Mouse (Mus musculus) spleen, postnatal 4 days (tissue): ENCODE results near the gene Slit3.

Source experiments
- DNase-seq, 2 experiments: peaks; one replicate each; pipeline ENCODE4 v3.0.0; 2022; ENCODE audit warnings: low spot score in 2 of 2

Slit3 gene

DNA sequence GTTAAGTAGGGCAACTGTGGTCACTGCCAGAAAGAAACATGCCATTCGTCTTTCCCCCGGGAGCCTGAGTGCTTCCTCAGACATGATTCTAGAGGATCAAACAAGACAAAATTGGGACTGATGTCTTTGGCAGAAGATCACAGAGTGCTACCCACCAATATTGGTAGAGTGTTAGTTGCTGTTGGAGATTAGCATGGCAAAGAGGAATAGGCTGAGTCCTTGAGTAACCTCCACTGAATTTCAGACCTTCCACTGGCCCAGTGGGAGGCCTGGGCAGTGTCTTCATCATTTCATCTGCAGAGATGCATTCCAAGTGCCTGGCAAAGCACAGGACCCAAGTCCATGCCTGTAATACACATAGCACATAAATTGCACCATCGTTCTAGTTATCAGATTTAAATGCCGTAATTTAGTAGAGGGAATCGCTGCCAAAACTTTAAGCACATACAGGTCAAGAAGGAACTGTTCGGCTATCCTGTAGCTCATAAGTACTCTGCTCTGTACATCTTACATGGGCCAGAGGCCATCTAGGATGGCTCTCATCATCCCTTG is 77.6 kb downstream of the Slit3 start:
- DNase-seq = no peak

DNA sequence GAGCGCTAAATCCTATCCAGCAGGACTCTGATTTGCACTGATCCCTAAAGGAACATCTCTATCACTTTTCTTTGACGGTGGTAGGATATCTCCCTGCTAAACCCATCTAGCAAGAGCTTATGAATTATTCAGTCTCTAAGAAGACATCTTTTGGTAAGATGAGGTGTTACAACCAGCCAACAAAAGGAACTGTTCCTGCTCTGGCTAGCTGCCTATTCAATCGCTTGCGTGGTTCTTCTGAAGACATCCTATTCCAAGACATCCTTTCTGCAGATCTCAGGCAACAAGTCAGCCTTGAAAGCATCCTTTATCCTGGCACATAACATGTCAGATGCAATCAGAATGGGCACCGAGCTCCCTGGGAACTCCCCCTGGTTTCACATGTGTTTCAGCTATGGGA is 81.3 kb downstream of the Slit3 start:
- no peak for DNase-seq

DNA sequence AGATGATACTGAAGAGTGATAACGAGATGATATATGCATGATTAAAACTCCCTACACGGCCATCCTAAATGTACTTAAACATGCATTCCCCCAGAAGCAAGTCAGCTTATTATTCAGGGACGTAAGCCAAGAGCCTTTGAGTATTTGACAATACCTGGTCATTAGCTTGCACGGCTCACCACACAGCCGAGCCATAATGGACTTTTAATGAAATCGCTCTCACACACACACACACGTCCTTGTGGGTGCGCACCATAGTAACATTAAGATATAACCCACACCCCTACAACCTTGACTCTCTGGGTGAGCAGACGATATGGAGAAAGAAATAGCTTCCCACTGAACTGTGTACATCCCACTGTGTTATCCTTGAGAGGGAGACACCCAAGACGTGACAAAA is 82.6 kb downstream of the Slit3 start:
- DNase-seq = no peak

DNA sequence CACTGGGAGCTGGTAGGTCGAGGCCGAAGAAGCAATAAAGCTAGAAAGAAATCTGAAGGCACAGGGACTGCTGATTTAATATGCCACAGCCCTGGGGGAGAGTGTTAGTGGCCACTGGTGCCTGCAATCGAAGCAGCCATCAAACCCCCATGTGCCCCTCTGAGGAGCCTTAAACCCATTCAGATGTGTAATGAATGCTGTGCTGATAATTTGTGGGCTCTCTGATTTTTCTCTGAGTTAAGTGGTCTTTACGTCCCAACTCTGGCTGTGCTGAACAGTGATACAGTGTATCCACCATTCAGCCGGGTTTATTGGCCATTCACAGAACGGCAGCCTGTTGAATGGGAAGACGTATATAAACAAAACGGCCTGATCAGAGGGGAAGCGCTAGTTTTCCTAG is 83.1 kb downstream of the Slit3 start:
- DNase-seq = no peak

DNA sequence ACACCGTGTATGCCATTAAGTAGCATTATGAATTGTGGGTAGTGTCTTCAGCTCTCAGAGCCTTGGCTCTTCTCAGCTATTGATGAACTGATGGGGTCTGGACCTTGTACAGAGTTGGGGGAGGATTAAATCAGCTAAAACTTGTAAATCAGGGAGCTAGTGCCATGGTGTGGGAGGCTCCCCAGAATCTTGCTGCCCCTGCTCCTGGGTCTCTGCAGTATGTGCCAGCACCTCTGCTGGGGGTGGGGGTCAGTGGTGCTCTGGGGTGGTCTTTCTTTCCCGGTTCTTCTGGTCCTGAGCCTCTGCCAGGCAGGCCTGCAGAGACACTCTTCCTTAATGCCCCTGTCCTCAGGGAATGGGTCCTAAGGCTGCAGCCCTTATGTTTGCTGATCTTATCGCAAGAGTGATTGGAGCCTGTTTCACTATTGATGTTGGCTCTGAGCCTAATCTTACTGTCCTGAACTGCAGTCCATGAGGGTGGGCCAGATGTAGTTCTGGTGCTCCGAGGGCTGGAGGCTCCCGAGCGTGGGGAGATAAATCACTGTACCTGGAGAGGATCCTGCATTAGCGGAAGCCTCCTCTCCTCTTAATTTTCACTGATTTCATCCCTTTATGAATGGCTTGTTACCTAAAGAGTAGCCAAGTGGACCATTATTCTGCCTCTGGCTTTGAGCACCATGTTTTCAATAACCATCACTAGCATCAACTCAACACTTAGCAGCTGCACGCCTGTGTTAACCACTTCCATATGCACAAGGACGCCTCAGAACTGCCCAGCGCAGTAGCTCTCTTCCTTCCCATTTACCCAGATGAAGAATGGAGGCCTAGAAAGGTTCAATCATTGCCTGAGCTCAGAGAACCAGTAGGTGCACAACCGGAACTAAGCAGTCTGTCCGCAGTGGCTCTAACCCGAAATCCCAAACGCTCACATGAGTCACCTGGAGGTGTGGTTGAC is 90.0 kb downstream of the Slit3 start:
- DNase-seq = no peak

DNA sequence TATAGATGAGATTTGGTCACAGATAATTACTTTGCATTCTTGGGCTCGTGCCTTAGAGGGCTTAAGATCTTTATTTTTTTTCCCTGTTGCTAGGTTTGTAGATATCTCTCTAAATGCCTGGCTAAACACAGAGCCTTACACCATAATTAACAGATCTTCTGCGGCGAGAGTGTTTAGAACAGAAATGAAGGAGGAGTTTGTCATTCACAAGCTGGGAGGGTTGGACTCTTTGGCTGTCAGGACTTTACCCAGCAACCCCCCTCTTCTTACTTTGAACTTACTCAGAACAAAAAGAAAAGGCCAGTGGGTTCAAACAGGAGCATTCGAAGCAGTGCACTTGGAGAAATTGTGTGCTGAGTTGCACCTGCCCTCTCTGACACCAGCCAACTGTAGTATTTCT is 103.0 kb downstream of the Slit3 start:
- DNase-seq = no peak

DNA sequence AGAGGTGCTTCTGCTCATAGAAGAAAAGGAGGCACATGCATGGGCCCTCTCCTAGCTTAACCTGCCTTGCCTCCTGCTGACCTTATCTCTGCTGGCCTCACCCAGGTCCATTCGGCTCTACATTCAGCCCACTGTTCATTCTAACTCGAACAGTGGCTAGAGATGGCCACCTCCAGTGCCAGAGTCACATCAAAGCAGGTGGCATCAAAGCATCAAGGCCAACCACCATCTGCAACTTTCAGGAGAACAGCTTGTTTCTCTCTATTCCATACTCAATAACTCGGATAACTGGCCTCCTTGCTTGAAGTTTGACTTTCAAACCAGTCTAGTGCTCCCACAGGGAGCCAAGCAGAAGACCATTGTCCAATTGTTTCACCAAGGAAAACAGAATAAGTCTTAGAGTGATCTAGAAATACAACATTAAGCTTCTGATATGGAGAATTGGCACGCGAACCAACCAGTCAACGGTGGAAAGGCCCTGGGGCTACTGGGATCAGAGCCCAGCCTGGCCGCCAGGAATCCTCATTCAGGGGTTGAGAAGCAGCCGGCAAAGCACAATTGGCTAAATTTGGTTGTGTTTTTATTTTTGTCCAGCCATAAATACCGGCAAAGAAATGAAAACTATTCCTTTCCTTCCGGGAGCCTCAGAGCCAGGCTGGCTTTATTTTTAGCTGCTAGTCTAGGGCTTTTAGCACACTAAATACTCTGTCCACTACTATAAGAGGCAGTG is 110.5 kb downstream of the Slit3 start:
- DNase-seq = no peak

DNA sequence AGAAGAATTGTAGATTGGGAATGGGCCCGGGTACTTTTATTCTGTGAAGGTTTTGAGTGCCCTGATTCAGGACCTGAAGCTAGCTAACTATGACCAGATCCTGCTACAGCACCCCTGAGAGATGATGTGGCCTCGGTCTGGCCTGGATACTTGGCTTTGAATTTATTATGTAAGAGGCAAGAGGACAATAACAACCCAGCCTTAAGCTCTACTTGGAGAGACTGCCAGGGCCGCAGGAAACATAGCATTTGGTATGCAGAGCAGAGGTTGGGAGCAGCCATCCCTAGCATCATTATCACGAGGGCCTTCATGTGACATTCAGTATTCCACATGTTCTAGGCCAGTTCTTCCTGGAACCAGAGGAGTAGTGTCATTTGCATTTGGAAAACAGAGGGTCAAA is 111.3 kb downstream of the Slit3 start:
- no peak for DNase-seq

DNA sequence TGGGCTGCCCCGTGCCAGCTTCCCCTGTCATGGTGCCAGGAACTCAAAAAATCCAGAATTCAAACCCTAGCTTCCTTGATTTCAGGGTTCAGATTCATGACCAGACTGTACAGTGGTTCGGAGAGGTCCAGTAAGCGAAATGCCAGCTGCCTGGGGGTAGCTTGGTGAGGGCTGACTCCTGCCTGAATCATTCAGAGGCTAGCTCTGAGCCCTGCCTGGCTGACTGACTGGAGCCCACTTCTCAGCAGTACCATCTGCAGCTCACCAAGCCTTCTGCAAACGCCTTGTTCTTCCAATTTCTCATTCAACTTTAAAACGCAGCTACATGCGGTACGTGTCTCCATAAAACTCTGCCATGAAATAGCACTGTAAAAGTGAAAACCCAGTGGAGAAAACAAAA is 120.4 kb downstream of the Slit3 start:
- DNase-seq = no peak

DNA sequence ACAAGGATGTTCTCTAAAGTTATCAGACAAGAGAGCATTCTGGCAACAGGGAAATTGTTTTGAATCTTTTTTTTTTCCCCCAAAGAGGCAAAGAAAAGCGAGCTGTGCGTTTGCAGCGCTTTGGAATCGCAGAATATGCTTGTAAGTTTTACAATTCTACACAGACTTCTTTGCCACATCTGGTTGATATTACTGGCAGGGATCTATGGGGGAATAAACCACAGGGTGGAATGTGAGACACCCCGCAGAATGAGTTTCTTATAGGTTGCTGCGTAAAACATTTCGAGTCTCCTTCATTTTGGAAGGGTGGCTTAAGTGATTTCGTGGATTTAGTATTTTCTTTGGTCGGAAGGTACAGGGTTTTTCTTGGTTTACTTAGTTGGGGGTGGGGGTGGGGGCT is 122.6 kb downstream of the Slit3 start:
- DNase-seq = no peak

DNA sequence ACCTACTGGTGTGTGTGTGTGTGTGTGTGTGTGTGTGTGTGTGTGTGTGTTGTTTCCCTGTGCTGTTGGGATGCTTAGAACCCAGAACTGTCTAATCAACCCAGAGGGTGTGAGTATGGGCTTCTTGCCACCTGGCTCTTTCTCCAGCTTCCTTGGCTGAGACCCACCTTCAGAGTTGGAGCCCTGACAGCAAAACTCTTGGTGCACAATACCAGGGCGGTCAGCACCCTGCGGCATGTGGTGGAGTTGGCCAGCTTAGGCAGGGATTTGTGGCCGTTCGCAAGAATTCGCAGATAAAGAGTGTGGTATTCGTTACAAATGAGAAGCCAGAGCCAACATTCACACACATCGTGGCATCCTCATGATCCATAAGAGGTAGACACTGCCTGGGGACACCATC is 123.5 kb downstream of the Slit3 start:
- DNase-seq = no peak

DNA sequence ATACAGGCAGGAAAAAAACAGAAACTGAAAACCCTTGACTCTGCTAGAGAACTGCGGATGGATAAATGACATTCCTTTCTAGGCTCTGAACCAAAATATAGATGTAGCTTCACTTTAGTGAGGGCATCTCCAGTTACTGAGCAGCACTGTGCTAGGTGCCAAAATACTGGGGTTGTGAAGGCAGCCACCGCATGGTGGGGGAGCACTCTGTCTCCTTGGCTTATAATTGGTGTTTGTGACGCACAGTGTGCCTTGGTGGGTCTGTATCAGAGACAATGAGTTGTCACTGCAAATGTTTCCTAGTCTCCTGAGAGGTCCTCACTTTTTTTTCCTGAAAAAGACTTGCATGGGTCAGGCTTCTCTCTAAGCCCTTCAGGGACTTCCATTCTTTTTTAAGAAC is 125.6 kb downstream of the Slit3 start:
- DNase-seq = no peak

DNA sequence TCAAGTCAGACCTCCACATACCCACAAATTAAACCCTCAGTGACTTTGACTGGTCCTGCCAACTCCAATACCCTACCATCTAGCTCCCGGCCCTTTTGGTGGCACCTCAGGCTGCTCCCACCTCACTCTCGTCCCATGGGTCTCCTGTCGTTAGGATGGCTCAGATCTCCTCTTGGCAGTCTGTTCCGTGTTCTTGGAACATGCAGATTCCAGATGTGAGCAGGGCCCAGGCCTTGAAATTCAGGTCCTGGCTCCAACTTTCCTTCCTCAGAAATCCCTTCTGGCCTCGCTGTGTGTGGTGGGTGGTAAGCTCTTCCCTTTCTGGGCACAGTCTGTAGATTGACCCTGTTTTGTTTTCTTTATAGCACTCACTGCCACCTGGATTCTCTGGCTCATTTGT is 127.1 kb downstream of the Slit3 start:
- no peak for DNase-seq

DNA sequence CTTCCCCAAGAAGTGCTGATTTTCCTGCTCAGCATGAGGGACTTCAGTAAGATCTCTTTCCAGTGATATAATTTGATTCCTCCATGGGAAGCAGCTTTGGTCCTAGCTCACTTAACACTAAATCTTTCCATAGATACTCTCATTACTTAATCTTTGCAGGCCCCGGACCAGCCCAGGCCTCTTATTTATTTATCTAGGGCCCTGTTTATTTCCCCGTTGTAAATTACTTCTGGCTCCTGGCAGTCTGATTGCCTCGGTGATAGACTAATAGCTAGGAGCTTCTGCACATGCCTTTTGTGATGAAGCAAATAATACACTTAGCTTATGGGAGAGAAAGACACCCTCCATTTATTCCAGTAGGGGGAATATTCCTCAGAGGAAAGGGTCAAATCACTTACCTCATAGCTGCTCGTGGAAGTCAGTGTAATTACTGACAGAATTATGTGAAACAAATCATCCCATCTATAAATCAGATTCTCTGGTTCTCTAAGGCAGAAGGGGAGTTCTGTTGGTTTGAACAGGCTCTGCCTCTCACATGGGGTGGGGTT is 129.9 kb downstream of the Slit3 start:
- no peak for DNase-seq

DNA sequence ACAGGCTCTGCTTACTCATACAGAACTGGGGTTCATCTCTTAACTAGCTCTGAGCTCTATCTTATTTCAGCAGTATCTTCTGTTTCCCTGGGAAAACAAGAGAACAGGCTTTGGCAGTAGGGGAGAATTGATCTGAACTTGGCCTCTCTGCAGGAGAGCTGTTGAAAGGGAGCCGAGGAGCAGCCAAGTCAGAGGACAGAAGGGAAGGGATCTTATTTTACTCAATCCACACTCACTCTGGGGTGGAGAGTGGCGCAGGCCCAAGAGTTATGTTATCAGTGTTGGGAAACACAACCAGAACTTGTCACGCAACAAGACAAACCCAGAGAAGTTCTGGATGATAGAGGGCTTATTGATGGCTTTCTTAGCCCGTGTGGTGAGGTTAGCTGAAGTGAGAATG is 130.9 kb downstream of the Slit3 start:
- DNase-seq = no peak

DNA sequence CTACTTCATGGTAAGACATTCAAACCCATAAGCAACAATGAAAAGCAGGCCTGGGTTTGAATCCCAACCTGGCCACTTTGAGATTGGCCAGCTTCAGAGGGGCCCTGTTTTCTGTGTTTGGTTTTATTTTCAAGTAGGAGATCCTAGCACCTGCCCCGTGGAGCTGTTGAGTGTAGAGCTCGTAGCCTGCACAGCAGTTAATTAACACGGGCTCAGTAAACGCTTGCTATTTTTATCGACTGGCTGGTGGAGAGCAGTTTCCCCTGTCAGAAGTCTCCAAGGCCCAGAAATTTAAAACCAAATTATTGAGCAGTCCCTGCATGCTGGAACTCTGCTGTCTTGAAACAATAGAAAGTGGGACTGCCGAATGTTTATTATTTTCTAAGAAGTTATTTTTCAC is 136.3 kb downstream of the Slit3 start:
- no peak for DNase-seq

DNA sequence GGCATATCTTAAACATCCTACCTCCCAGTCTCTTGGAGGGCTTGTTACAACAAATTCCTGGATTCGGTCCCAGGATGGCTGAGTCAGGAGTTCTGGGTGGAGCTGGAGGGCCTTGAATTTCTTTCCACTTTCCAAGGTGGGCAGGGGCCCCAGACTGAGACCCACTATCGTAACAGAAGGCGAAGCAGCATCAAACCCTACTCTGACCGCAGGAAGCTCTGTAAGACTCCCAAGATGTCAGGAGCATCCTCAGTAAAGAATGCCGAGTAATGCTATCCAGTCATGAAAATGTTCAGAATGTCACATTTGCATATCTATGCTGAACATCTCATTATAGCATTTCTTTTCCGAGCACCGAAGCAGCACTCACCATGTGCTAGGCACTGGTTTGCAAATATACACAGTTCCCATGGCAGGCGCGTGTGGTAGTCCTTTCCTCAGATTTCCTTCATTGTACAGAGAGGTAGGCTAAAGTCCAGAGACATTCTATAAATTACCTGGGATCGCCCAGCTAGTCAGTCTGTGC is 140.6 kb downstream of the Slit3 start:
- no peak for DNase-seq

DNA sequence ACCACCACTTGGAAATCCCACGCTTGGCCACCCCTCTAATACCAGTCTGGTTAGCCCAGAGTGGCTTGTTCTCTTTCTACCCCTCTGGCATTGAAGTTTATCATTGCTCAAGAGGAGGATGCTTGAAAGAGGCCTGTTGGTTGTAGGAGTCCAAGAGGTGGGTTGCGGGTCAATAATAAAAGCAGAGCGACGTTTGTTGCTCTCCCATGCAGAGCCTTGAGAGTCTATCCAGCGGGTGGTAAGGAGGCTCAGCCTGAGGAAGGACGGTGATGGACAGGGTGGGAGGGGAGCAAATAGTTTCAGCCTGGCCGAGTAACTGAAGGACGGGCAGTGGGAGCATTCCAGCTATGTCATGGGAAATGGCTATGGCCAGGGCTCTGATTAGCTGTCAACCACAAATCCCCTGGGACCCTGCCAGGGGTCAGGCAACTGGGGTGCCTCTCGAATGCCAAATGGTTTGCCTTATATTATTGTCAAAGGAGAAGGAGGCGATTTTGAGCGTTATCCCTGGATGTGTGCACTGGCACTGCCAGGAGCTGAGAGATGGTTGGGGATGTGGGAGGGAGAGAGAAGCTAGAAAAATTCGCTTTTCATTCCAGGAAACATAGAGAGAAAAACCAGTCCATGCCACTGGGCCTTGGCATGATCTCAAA is 141.4 kb downstream of the Slit3 start:
- DNase-seq = peak in 1 of 2 experiments; percentile 14

DNA sequence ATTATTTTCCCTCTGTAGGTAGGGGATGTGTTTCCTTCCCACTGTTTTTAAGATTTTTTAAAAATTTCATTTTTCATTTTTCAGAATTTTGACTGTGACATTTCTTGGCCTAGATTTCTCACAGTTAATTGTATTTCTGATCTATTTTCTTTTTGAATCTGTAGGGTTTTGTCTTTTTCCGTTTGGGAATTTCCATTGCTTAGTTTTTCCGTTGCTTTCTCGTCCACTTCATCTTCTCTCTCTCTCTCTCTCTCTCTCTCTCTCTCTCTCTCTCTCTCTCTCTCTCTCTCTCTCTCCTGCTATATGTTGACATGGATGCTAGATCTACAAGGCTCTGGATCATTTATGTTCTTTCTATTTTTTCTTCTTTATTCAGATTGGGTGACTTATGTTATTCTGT is 143.7 kb downstream of the Slit3 start:
- no peak for DNase-seq

DNA sequence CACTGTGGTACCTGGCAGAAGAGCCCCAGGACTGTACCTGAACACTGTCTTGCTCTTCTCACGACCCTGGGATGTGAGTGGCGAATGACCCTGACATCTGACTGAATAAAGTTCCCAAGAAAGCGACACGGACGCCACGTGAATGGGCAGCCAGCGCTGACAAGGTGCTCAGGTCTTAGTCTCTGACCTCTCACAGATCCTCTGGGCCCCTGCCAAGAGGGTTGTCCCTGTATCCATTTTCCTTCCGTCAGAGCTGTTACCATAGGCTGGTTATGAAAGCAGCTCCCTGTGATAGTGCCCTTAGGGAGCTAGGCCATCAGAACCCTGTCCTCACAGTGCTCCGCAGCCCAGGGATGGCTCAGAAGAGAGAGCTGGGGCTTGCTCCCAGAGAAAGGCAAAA is 149.4 kb downstream of the Slit3 start:
- no peak for DNase-seq

DNA sequence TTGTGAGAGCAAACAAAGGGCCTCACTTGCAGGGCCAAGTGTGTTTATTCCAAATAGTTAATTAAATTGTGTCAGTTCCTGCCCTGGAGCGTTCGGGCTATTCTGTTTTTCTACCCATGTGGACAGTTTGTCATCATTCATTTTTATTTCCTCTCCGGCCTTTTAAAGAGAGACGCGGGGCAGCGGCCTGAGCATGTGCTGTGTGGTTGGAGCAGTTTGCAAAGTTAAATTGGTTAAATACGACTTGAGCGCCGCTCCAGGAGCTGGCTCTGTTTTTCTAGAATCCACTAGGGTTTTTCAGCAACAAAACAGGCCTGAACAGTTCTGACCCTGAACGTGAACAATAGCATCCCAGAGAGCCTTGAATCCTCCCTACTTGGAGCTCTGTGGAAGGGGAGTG is 152.4 kb downstream of the Slit3 start:
- no peak for DNase-seq

DNA sequence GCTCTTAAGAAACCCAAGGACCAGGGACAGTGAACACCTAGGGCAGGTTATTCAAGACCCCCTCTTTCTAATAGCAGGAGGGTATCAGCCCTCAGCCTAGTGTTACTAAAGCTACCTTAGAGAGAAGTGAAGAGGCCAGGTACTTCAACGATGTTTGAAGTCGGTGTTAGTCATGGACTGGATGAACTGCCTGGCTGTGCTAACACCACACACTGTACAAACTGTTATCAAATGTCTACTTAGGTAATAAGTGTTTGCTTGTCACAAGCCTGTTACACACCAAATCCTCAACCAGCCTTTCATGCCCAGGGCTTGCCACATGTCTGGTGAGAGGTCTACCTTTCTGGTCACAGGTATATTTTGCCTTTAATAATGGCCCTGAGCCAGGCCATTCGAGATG is 153.0 kb downstream of the Slit3 start:
- DNase-seq = no peak
